Mouse (Mus musculus) thymus, adult 2 months (tissue): ENCODE measurements around the gene Trmt13. TPM values are rescaled to one million over a fixed set of nuclear protein-coding genes. Genes with fewer than 3 reads are reported as not detected.

Experiments used
- DNase-seq: peaks from one replicate; pipeline ENCODE4 v3.0.0; 2021
- H3K27ac ChIP-seq: fragments of 200-500 bp; 2 replicates; pipeline ENCODE4 v1.5.1; 2012; ENCODE audit warnings: low read length, control low read depth; ENCODE audit not compliant: control insufficient read depth, insufficient read depth
- H3K27me3 ChIP-seq: fragments of 200-500 bp; 2 replicates; pipeline ENCODE4 v1.6.1; 2012; ENCODE audit warnings: mild to moderate bottlenecking, low read length, moderate library complexity, mixed read lengths; ENCODE audit not compliant: control insufficient read depth, insufficient read depth
- H3K36me3 ChIP-seq: fragments of 200-500 bp; 2 replicates; pipeline ENCODE4 v1.6.1; 2012; ENCODE audit warnings: mild to moderate bottlenecking, low read length, moderate library complexity; ENCODE audit not compliant: control insufficient read depth, insufficient read depth
- H3K4me1 ChIP-seq: fragments of 200-500 bp; replicated peaks from 2 replicates; pipeline ENCODE4 v1.6.1; 2012; ENCODE audit warnings: low read length; ENCODE audit not compliant: control insufficient read depth, insufficient read depth
- H3K4me3 ChIP-seq: fragments of 200-500 bp; 2 replicates; pipeline ENCODE4 v1.5.1; 2012; ENCODE audit warnings: mild to moderate bottlenecking, low read length, control low read depth, moderate library complexity; ENCODE audit not compliant: control insufficient read depth, insufficient read depth
- CTCF ChIP-seq: fragments of 200-500 bp; IDR thresholded peaks from 2 replicates; pipeline ENCODE4 v1.5.1; 2012; ENCODE audit warnings: mild to moderate bottlenecking, control low read depth, low read length, moderate library complexity, borderline replicate concordance; ENCODE audit not compliant: control insufficient read depth, poor library complexity, insufficient read depth; ENCODE audit errors: extremely low read depth
- POLR2A ChIP-seq: fragments of 200-500 bp; IDR thresholded peaks from 2 replicates; pipeline ENCODE4 v1.6.1; 2012; ENCODE audit warnings: mild to moderate bottlenecking, low read length, control low read depth, moderate library complexity; ENCODE audit not compliant: control insufficient read depth, poor library complexity, insufficient read depth; ENCODE audit errors: extremely low read depth
- WGBS: fragments of 180-500 bp; shearing (Covaris S2); methylation state at CpG from one replicate; pipeline ENCODE4 v1.1.7; 2018; 5-methylcytosine and 5-hydroxymethylcytosine counted together
- polyA plus RNA-seq: library from polyadenylated mRNA; depleted of rRNA; stranded (reverse); fragments of >200 nt; gene quantifications from 2 replicates; pipeline ENCODE4 v1.2.3, GENCODE M21; 2012

The Trmt13 gene
- polyA plus RNA-seq, 1 experiment = 12.9 TPM

DNA sequence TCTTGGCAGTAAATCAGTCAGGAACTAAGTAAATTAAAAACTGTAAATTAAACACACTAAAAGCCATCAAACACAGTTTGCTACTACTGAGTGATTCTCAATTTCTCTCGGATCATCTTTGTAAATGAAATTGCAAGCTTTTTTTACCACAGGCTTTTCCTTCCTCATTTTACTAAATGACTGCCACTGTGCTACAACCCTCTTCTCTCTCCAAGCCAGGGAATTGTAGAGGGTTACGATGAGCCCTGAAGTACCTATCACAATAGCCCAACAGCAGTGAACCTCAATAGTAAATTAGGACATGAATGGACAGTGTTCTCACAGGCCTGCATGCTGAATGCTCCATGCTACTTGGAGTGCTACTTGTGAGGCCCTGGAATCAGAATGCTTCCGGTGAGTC is 19.7 kb upstream of the Trmt13 start:
- WGBS = 73% methylated on average over 3 of the region's 3 CpGs
- Histone ChIP-seq H3K4me1 (no peaks in the 10 kb centered on the region), H3K27ac (no peak overlapping the region), H3K36me3 (peaks cover 47% of the 10 kb centered on the region), H3K27me3 (no peaks in the 10 kb centered on the region), H3K4me3 (no peak overlapping the region)
- DNase-seq = no peak
- TF ChIP-seq POLR2A = no peak
- no peak for TF ChIP-seq CTCF

DNA sequence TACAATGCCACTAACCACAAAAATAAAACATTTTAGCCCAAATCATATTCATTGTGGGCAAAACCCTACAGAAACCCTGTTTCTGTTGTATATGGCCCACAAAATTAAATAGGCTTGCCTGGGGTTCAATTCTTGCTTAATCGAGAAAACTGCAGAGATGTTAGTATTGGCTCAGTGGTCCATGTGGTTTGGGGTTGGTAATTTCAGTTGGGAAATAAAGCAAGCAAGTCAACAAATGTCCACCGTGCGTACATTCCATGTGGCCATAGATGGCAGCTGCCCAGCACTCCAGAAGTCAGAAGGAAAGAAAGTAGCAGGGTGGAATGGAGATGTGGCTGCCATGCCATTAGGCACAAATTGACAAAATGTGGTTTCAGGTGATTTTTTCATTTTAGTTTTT is 18.6 kb upstream of the Trmt13 start:
- WGBS = 93% methylated on average over 3 of the region's 3 CpGs
- no peak overlapping the region for H3K4me3 ChIP-seq
- no peak overlapping the region for H3K27ac ChIP-seq
- DNase-seq = no peak
- peaks cover 47% of the 10 kb centered on the region for H3K36me3 ChIP-seq
- H3K27me3 ChIP-seq = no peaks in the 10 kb centered on the region
- TF ChIP-seq POLR2A (no peak), CTCF (no peak)
- no peaks in the 10 kb centered on the region for H3K4me1 ChIP-seq

DNA sequence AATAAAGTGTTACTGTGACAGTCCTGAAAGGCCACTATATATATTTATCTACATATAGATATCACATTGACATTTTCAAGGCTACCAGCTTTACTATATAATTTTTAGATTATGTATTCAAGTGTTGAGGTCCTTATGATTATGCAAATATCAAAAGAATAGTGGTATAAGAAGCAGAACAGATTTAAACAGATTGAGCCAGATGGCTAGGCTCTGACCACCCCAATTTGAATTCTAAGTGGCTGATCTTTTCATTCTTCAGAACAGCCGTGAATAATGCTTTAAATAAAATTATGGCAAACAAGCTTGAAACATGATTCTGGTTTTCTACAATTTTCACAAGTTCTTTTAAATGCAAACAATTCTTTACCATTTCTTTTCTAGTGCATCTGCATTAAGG is 17.1 kb upstream of the Trmt13 start:
- peaks cover 43% of the 10 kb centered on the region for H3K36me3 ChIP-seq
- TF ChIP-seq POLR2A (no peak), CTCF (no peak)
- no peaks in the 10 kb centered on the region for H3K27me3 ChIP-seq
- WGBS = 94% methylated on average over 1 of the region's 1 CpGs
- H3K4me3 ChIP-seq = no peak overlapping the region
- DNase-seq = no peak
- no peaks in the 10 kb centered on the region for H3K4me1 ChIP-seq
- no peak overlapping the region for H3K27ac ChIP-seq

DNA sequence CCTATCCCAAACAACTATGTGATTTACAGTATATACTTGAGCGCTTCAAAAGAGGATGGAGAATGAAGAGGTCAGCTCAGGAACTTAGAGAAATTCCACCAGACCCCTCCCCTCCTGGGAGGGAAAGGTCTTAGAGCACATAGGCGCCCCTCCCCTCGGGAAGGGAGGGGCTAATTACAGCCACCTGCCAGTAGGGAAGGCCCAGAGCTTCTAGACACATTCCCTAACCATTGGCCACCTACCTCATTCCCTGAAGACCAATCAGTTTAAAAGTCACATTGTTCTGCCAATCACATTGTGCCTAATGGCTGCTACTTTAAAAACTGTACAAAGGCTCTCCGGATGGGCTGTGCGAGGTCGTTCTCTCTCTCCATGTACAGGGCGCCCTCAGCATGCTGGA is 8.3 kb upstream of the Trmt13 start:
- WGBS = 96% methylated on average over 7 of the region's 7 CpGs
- no peak for DNase-seq
- no peaks in the 10 kb centered on the region for H3K27me3 ChIP-seq
- TF ChIP-seq CTCF = no peak
- no peak for TF ChIP-seq POLR2A
- peaks cover 24% of the 10 kb centered on the region for H3K36me3 ChIP-seq
- no peaks in the 10 kb centered on the region for H3K4me1 ChIP-seq
- H3K27ac ChIP-seq = no peak overlapping the region
- no peak overlapping the region for H3K4me3 ChIP-seq

DNA sequence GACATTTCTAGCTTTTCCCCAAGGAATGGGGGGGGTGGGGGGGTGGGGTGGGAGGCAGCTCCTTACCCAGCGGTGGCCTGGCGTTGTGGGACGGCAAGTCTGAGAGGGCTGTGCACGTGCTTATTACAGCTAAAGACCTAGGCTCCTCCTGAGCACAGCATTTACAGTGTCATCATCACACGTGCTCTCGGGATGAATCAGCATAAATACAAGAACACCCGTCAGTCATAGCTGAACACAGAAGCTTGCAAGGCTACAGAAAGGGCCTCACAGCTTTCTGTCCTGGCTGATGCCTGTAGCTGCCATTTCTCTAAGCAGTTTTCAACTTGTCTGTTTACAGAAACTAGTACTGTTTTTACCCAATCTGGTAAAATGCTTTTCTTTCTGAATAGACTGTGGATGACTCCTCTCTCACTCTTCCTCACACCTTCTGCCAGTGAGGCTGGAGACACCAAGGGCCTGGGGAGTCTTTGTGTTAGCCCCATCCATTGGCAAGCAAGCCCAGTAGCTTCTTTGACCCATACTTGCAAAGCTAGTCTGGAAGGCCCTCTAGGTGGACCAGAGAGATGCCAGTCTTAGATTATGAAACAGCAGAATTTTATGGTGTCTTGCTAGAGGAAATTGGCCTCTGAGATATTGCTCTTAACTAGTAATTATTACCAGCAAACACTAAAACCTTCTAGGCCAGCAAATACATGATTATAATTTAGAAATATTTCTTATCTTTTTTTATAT is 6.4 kb upstream of the Trmt13 start:
- TF ChIP-seq CTCF = no peak
- no peak for TF ChIP-seq POLR2A
- 82% methylated on average over 7 of the region's 7 CpGs for WGBS
- no peak for DNase-seq
- Histone ChIP-seq H3K4me1 (no peaks in the 10 kb centered on the region), H3K27me3 (no peaks in the 10 kb centered on the region), H3K36me3 (peaks cover 30% of the 10 kb centered on the region), H3K4me3 (no peak overlapping the region), H3K27ac (no peak overlapping the region)

DNA sequence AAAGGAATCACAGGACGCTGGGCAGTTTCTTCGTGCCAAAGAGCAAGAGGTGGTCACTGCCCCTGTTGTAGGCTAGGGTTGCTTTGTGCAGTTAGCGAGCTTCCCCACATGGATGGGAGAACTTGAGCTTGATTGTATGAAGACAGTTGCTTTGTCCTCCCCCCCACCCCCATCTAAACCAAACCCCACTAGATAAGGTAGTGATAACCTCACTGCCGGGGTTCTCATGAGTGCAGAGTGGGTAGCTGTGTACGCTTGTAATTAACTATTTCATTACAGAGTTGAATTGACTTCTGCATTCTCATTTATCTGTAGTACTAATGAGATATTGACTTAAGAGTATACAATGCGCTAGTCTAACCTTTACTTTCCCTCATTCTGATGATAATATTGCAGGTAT is 4.5 kb upstream of the Trmt13 start:
- Histone ChIP-seq H3K4me3 (no peak overlapping the region), H3K27ac (no peak overlapping the region), H3K36me3 (peaks cover 47% of the 10 kb centered on the region), H3K27me3 (no peaks in the 10 kb centered on the region), H3K4me1 (no peaks in the 10 kb centered on the region)
- 89% methylated on average over 6 of the region's 6 CpGs for WGBS
- no peak for TF ChIP-seq CTCF
- no peak for TF ChIP-seq POLR2A
- no peak for DNase-seq

DNA sequence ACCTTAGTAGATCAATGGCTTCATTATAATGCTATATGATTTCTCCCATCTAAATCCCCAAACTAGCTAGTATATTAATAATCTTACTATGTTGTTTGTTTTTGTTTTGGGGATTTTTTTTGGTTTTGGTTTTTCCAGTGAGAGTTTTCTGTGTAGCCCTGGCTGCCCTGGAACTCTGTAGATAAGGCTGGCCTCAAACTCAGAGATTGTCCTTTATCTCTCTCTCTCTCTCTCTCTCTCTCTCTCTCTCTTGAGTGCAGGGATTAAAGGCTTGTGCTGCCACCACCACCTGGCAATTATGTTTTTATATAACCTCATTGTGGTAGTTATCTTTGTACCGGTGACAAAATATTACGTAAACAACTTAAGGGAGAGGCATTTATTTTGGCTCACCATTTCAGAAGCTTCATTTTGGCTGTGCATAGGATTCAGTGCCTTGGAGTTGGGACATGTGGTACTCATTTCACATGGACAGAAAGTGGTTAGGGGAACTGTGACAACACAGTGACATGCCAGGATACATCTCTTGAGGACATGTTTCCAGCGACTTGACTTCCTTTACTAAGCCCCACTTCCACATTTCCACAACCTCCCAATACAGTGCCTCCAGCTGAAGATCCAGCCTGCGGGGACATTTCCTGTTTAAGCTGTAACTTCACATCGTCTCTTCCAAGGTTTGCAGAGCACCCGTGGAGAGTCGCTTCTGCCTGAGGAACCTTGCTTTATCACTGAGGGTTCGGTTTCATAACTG is 1.1 kb upstream of the Trmt13 start:
- H3K4me1 ChIP-seq = no peaks in the 10 kb centered on the region
- no peak overlapping the region for H3K4me3 ChIP-seq
- no peaks in the 10 kb centered on the region for H3K27me3 ChIP-seq
- no peak for DNase-seq
- WGBS = 97% methylated on average over 8 of the region's 8 CpGs
- peaks cover 50% of the 10 kb centered on the region for H3K36me3 ChIP-seq
- TF ChIP-seq POLR2A (no peak), CTCF (no peak)
- no peak overlapping the region for H3K27ac ChIP-seq
